Mouse (Mus musculus): ENCODE results near the gene Far1. TPM values are rescaled to one million over a fixed set of nuclear protein-coding genes. Genes with fewer than 3 reads are reported as not detected.

The Far1 gene
- polyA plus RNA-seq, 1 experiment from 2014 or later = 81.7 TPM

GRCm38 (mm10) chr7:113511396-113511795, 2.2 kb upstream of the Far1 start:
- Histone ChIP-seq H3K36me3 (no peaks in the 10 kb centered on the region), H3K4me1 (replicated peaks) (peaks cover 9% of the 10 kb centered on the region), H3K27me3 (peaks cover 4% of the 10 kb centered on the region), H3K4me2 (no peak overlapping the region), H3K9me3 (no peaks in the 10 kb centered on the region), H3K9ac (replicated peaks) (no peak overlapping the region), H3K4me3 (replicated peaks) (no peak overlapping the region), H3K27ac (no peak overlapping the region)
- 80% methylated on average over 3 of the region's 3 CpGs for WGBS
- no peak for ATAC-seq (ENCODE audit: insufficient number of reproducible peaks, insufficient read depth, low FRiP score, low TSS enrichment, low read depth)

- H3K9me3 ChIP-seq = no peaks in the 10 kb centered on the region
- H3K4me2 ChIP-seq = peak overlapping the region; percentile 79
- H3K4me3 ChIP-seq (replicated peaks) = peak overlapping the region; percentile 75
- 17% methylated on average over 20 of the region's 20 CpGs for WGBS
- peaks cover 9% of the 10 kb centered on the region for H3K4me1 ChIP-seq (replicated peaks)
- H3K9ac ChIP-seq (replicated peaks) = peak overlapping the region; percentile 70
- peaks cover 4% of the 10 kb centered on the region for H3K27me3 ChIP-seq
- ATAC-seq (ENCODE audit: insufficient number of reproducible peaks, insufficient read depth, low FRiP score, low TSS enrichment, low read depth) = no peak; the same call in 1 of the 2 replicates
- H3K27ac ChIP-seq = 0 out of 2 replicates have a peak overlapping the region, but pooled peaks have one; percentile 53
- H3K36me3 ChIP-seq = no peaks in the 10 kb centered on the region
These were observed 928 bp upstream of the Far1 start for GRCm38 (mm10) chr7:113512527-113513285.

GRCm38 (mm10) chr7:113513963-113514649, 472 bp downstream of the Far1 start:
- no peaks in the 10 kb centered on the region for H3K9me3 ChIP-seq
- peak overlapping the region; percentile 96 for H3K9ac ChIP-seq (replicated peaks)
- peak overlapping the region; percentile 95 for H3K27ac ChIP-seq
- H3K4me1 ChIP-seq (replicated peaks) = peaks cover 9% of the 10 kb centered on the region
- peak; percentile 76 for ATAC-seq (ENCODE audit: insufficient number of reproducible peaks, insufficient read depth, low FRiP score, low TSS enrichment, low read depth)
- peak overlapping the region; percentile 75 for H3K4me3 ChIP-seq (replicated peaks)
- whole genome bisulfite sequencing = under 1% methylated on average over 45 of the region's 45 CpGs
- no peaks in the 10 kb centered on the region for H3K36me3 ChIP-seq
- peak overlapping the region; percentile 79 for H3K4me2 ChIP-seq
- peaks cover 4% of the 10 kb centered on the region for H3K27me3 ChIP-seq

GRCm38 (mm10) chr7:113515831-113516230, 2.2 kb downstream of the Far1 start:
- Histone ChIP-seq H3K27ac (no peak overlapping the region), H3K27me3 (peaks cover 4% of the 10 kb centered on the region), H3K4me1 (replicated peaks) (peaks cover 9% of the 10 kb centered on the region), H3K36me3 (no peaks in the 10 kb centered on the region), H3K9me3 (no peaks in the 10 kb centered on the region), H3K4me3 (replicated peaks) (no peak overlapping the region), H3K4me2 (no peak overlapping the region), H3K9ac (replicated peaks) (no peak overlapping the region)
- no peak for ATAC-seq (ENCODE audit: insufficient number of reproducible peaks, insufficient read depth, low FRiP score, low TSS enrichment, low read depth)
- 84% methylated on average over 4 of the region's 4 CpGs for WGBS

- Histone ChIP-seq H3K27me3 (no peaks in the 10 kb centered on the region), H3K4me2 (no peak overlapping the region), H3K9ac (replicated peaks) (no peak overlapping the region), H3K9me3 (no peaks in the 10 kb centered on the region), H3K4me3 (replicated peaks) (no peak overlapping the region), H3K36me3 (no peaks in the 10 kb centered on the region), H3K4me1 (replicated peaks) (peaks cover 6% of the 10 kb centered on the region), H3K27ac (no peak overlapping the region)
- WGBS = 87% methylated on average over 3 of the region's 3 CpGs
- no peak for ATAC-seq (ENCODE audit: insufficient number of reproducible peaks, insufficient read depth, low FRiP score, low TSS enrichment, low read depth)
These were observed 4.8 kb downstream of the Far1 start for GRCm38 (mm10) chr7:113518419-113518818.

GRCm38 (mm10) chr7:113518961-113519360, 5.3 kb downstream of the Far1 start:
- Histone ChIP-seq H3K9me3 (no peaks in the 10 kb centered on the region), H3K36me3 (no peaks in the 10 kb centered on the region), H3K4me3 (replicated peaks) (no peak overlapping the region), H3K27me3 (no peaks in the 10 kb centered on the region), H3K4me2 (no peak overlapping the region), H3K27ac (no peak overlapping the region), H3K4me1 (replicated peaks) (peaks cover 6% of the 10 kb centered on the region), H3K9ac (replicated peaks) (no peak overlapping the region)
- no peak for ATAC-seq (ENCODE audit: insufficient number of reproducible peaks, insufficient read depth, low FRiP score, low TSS enrichment, low read depth)
- WGBS = 87% methylated on average over 2 of the region's 2 CpGs

- no peak overlapping the region for H3K9ac ChIP-seq (replicated peaks)
- no peak overlapping the region for H3K4me3 ChIP-seq (replicated peaks)
- WGBS = 87% methylated on average over 1 of the region's 1 CpGs
- H3K9me3 ChIP-seq = no peaks in the 10 kb centered on the region
- ATAC-seq (ENCODE audit: insufficient number of reproducible peaks, insufficient read depth, low FRiP score, low TSS enrichment, low read depth) = no peak
- no peak overlapping the region for H3K4me2 ChIP-seq
- no peak overlapping the region for H3K27ac ChIP-seq
- H3K4me1 ChIP-seq (replicated peaks) = no peaks in the 10 kb centered on the region
- H3K27me3 ChIP-seq = no peaks in the 10 kb centered on the region
- H3K36me3 ChIP-seq = peaks cover 29% of the 10 kb centered on the region
These were observed 29.5 kb downstream of the Far1 start for GRCm38 (mm10) chr7:113543158-113543557.

- Histone ChIP-seq H3K4me2 (no peak overlapping the region), H3K36me3 (peaks cover 42% of the 10 kb centered on the region), H3K9me3 (no peaks in the 10 kb centered on the region), H3K4me3 (replicated peaks) (no peak overlapping the region), H3K9ac (replicated peaks) (no peak overlapping the region), H3K4me1 (replicated peaks) (no peaks in the 10 kb centered on the region), H3K27ac (no peak overlapping the region), H3K27me3 (no peaks in the 10 kb centered on the region)
- ATAC-seq (ENCODE audit: insufficient number of reproducible peaks, insufficient read depth, low FRiP score, low TSS enrichment, low read depth) = no peak
These were observed 38.3 kb downstream of the Far1 start for GRCm38 (mm10) chr7:113551742-113552463.

GRCm38 (mm10) chr7:113552508-113552907, 38.9 kb downstream of the Far1 start:
- Histone ChIP-seq H3K4me3 (replicated peaks) (no peak overlapping the region), H3K9me3 (no peaks in the 10 kb centered on the region), H3K4me1 (replicated peaks) (no peaks in the 10 kb centered on the region), H3K9ac (replicated peaks) (no peak overlapping the region), H3K36me3 (peaks cover 39% of the 10 kb centered on the region), H3K4me2 (no peak overlapping the region), H3K27ac (no peak overlapping the region), H3K27me3 (no peaks in the 10 kb centered on the region)
- WGBS = 93% methylated on average over 2 of the region's 2 CpGs
- ATAC-seq (ENCODE audit: insufficient number of reproducible peaks, insufficient read depth, low FRiP score, low TSS enrichment, low read depth) = no peak

- no peaks in the 10 kb centered on the region for H3K9me3 ChIP-seq
- no peaks in the 10 kb centered on the region for H3K4me1 ChIP-seq (replicated peaks)
- H3K36me3 ChIP-seq = peaks cover 32% of the 10 kb centered on the region
- no peak overlapping the region for H3K9ac ChIP-seq (replicated peaks)
- ATAC-seq (ENCODE audit: insufficient number of reproducible peaks, insufficient read depth, low FRiP score, low TSS enrichment, low read depth) = no peak
- H3K27me3 ChIP-seq = no peaks in the 10 kb centered on the region
- no peak overlapping the region for H3K4me3 ChIP-seq (replicated peaks)
- no peak overlapping the region for H3K27ac ChIP-seq
- no peak overlapping the region for H3K4me2 ChIP-seq
- 56% methylated on average over 1 of the region's 1 CpGs for WGBS
These were observed 42.5 kb downstream of the Far1 start for GRCm38 (mm10) chr7:113556138-113556537.

GRCm38 (mm10) chr7:113566892-113567291, 53.3 kb downstream of the Far1 start:
- Histone ChIP-seq H3K4me3 (replicated peaks) (no peak overlapping the region), H3K4me2 (no peak overlapping the region), H3K27ac (no peak overlapping the region), H3K36me3 (peaks cover 16% of the 10 kb centered on the region), H3K9ac (replicated peaks) (no peak overlapping the region), H3K4me1 (replicated peaks) (no peaks in the 10 kb centered on the region), H3K27me3 (no peaks in the 10 kb centered on the region), H3K9me3 (no peaks in the 10 kb centered on the region)
- no peak for ATAC-seq (ENCODE audit: insufficient number of reproducible peaks, insufficient read depth, low FRiP score, low TSS enrichment, low read depth)
- WGBS = 94% methylated on average over 1 of the region's 1 CpGs
